Mouse (Mus musculus) brain, embryonic 14.5 days (tissue): Measurements from ENCODE around the gene Ppp4r3a. TPM values are rescaled to one million over a fixed set of nuclear protein-coding genes. Genes with fewer than 3 reads are reported as not detected.
"Not testable (repeated sequence)": the region's sequence is repeated elsewhere in the genome, so short reads cannot be mapped to it uniquely, and the experiment has no call there.

Experiments used
- DNase-seq: peaks from one replicate; pipeline ENCODE4 v3.0.0-alpha.2; 2011; ENCODE audit warnings: low read depth
- CTCF ChIP-seq: fragments of 200-500 bp; IDR thresholded peaks from 2 replicates; pipeline ENCODE4 v1.5.1; 2012; ENCODE audit warnings: inconsistent platforms, mild to moderate bottlenecking, moderate library complexity, borderline replicate concordance; ENCODE audit not compliant: insufficient read depth, insufficient read length; ENCODE audit errors: extremely low read depth
- POLR2A ChIP-seq: fragments of 200-500 bp; IDR thresholded peaks from 2 replicates; pipeline ENCODE4 v1.6.1; 2012; ENCODE audit warnings: mild to moderate bottlenecking, inconsistent platforms, borderline replicate concordance; ENCODE audit not compliant: poor library complexity, insufficient read depth, insufficient read length, severe bottlenecking; ENCODE audit errors: extremely low read depth
- polyA plus RNA-seq: library from polyadenylated mRNA; depleted of rRNA; stranded (reverse); fragments of >200 nt; gene quantifications from 2 replicates; pipeline ENCODE4 v1.2.3, GENCODE M21; 2012

The Ppp4r3a gene
- polyA plus RNA-seq, 1 experiment, result 45.0 TPM

- TF ChIP-seq POLR2A, result no peak
- no peak for TF ChIP-seq CTCF
- DNase-seq, result no peak
These were observed 64.1 kb downstream of the Ppp4r3a start for GRCm38 (mm10) chr12:101019443-101019842.

GRCm38 (mm10) chr12:101019031-101019430 lies 64.5 kb downstream of the Ppp4r3a start:
- TF ChIP-seq CTCF, result no peak
- no peak for TF ChIP-seq POLR2A

GRCm38 (mm10) chr12:101017971-101018371 lies 65.5 kb downstream of the Ppp4r3a start:
- TF ChIP-seq POLR2A (no peak), CTCF (peak; percentile 6; the same call in 1 of the 2 replicates)
- DNase-seq, result no peak

More at GRCm38 (mm10) chr12:101019031-101019430, 64.5 kb downstream of the Ppp4r3a start:
- DNase-seq, result peak; percentile 77

- TF ChIP-seq CTCF, result no peak
- TF ChIP-seq POLR2A, result no peak
- no peak for DNase-seq
These were observed 67.0 kb downstream of the Ppp4r3a start for GRCm38 (mm10) chr12:101016412-101016928.

DNA sequence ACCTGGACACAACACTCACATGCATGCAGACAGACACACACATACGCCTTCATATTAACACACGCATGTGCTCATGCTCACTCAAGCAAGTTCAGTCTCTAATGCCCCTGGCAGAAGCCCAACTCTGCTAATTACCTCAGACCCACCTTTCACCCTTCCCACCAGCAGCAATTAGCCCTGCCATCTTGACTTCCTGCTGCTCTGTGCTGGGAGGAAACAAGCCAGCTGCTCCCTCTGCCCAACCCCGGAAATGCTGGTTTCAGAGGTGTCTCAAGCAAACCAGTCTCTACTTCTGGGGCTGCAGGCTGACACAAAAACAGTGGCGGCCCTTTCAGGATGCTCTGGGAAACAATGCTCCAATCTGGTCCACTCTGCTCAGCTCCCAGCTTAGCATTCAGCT lies 67.6 kb downstream of the Ppp4r3a start:
- peak; percentile 88 for DNase-seq
- TF ChIP-seq POLR2A (no peak), CTCF (no peak)

DNA sequence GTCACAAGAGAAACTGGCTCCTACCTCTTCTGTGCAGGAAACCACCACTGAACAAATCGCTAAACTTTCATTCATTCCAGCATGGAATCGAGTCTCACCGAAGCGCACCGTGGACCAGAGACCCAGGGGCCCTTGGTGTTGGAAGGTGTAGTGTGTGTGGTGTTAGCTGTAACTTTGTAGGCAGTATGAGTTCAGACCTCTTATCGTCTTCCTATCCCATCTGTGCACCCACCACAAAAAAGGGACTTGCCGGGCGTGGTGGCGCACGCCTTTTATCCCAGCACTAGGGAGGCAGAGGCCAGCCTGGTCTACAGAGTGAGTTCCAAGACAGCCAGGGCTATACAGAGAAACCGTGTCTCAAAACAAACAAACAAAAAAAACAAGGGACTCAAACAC lies 68.3 kb downstream of the Ppp4r3a start:
- no peak for DNase-seq
- no peak for TF ChIP-seq POLR2A
- no peak for TF ChIP-seq CTCF

GRCm38 (mm10) chr12:101014549-101015164 lies 68.8 kb downstream of the Ppp4r3a start:
- no peak for TF ChIP-seq CTCF
- TF ChIP-seq POLR2A, result no peak
- DNase-seq, result peak; percentile 74

- DNase-seq, result not testable (repeated sequence)
These were observed 69.8 kb downstream of the Ppp4r3a start for GRCm38 (mm10) chr12:101013668-101014067.

DNA sequence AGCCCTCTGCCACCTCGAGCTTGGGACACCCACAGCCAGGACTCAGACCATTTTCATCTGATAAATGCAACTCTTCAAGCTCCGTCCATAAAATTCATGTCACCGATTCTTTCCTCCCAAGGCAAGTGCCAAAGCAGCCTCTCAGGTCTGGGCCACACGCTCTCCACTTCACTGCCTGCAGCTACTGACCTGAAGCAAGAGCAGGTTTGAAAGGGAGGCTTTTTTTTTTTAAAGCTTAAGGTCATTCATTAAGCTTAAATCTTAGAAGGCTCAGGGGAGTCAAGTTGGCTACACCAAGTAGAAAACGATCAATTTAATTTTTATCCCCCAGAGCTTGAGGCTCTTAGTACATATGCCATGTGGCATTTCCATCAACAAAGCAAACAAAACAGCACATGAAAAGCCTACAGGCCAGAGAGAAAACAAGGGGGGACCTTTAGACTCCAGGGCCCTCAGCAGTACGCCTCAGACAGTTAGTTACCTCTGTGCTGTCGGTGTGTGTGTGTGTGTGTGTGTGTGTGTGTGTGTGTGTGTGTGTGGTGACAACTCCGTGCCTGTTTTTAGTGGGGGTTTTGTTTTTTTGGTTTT lies 70.3 kb downstream of the Ppp4r3a start:
- DNase-seq, result no peak

DNA sequence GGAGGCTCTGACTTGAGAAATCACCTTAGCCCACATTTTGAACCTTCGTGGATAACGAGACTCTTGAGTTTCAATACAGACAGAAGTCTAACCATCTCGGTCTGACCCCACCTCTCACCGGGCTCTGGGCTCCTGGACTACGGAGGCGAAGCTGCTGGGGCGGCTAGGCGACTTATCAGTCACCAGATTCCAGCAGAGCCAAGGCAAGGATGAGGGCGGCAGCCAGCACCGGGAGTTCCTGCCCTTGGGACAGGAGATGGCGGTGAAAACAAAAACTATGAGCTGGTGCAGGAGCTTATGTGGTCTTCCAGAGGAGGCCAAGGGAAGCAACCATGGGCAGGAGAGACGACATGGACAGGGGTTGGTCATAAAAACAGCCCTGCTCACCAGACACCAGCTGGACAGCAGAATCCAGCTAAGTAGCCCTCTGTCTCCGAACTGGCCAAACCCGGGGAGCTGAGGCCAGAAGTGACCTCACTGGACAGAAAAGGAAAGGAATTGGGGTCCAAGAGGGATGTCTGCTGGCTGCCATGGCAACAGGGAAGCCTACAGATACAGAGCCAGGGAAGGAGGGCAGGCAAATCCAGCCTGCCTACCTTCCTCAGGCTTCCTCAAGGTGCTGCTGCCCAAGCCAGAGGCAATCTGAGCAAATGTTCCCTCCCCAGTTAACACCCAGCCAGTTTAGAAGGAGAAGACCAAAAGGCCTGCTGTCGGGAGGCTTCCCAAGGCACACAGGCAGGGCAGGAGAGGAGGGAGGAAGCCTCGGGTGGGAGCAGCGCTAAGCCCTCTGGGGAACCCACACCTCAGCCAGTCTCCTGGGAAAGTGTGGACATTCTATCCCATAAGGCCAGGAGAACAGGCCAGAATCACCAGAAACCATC lies 71.1 kb downstream of the Ppp4r3a start:
- TF ChIP-seq CTCF, result no peak
- TF ChIP-seq POLR2A, result no peak
- no peak for DNase-seq

More for the DNA sequence above, 70.3 kb downstream of the Ppp4r3a start:
- TF ChIP-seq CTCF, result no peak
- no peak for TF ChIP-seq POLR2A

- no peak for DNase-seq
- TF ChIP-seq POLR2A (no peak), CTCF (no peak)
These were observed 72.5 kb downstream of the Ppp4r3a start for GRCm38 (mm10) chr12:101011017-101011416.
